Mouse (Mus musculus) limb, embryonic 10.5 days (tissue): ENCODE data around the gene Itk. TPM values are rescaled to one million over a fixed set of nuclear protein-coding genes. Genes with fewer than 3 reads are reported as not detected.
A peak's percentile ranks its signal among the peaks of the same experiment; 100 is the strongest.

Source experiments
- DNase-seq: peaks from one replicate; pipeline ENCODE4 v3.0.0-alpha.2; 2017; ENCODE audit warnings: low spot score
- H3K27ac ChIP-seq: fragments of 300-500 bp; sonication (generic); 2 replicates; pipeline ENCODE4 v1.5.1; 2016; ENCODE audit warnings: mild to moderate bottlenecking
- H3K27me3 ChIP-seq: fragments of 300-500 bp; sonication (generic); 2 replicates; pipeline ENCODE4 v1.6.1; 2016; ENCODE audit warnings: low read depth, mild to moderate bottlenecking; ENCODE audit not compliant: poor library complexity, severe bottlenecking
- H3K36me3 ChIP-seq: fragments of 300-500 bp; sonication (generic); 2 replicates; pipeline ENCODE4 v1.6.1; 2016; ENCODE audit warnings: mild to moderate bottlenecking, moderate library complexity
- H3K4me1 ChIP-seq: fragments of 300-500 bp; sonication (generic); 2 replicates; pipeline ENCODE4 v1.6.1; 2016
- H3K4me3 ChIP-seq: fragments of 300-500 bp; sonication (generic); 2 replicates; pipeline ENCODE4 v1.5.1; 2016; ENCODE audit warnings: mild to moderate bottlenecking, moderate library complexity
- H3K9me3 ChIP-seq: fragments of 300-500 bp; sonication (generic); replicated peaks from 2 replicates; pipeline ENCODE4 v1.6.1; 2016; ENCODE audit warnings: mild to moderate bottlenecking
- WGBS: fragments of 180-500 bp; shearing (Covaris S2); methylation state at CpG from one replicate; pipeline ENCODE4 v1.1.7; 2016; 5-methylcytosine and 5-hydroxymethylcytosine counted together
- polyA plus RNA-seq: library from polyadenylated mRNA; unstranded; fragments of >200 nt; fragmentation: Nextera tagmentation; extraction: Ambion mirVana; gene quantifications from 2 replicates; pipeline ENCODE4 v1.2.1, GENCODE M21; 2016

The Itk gene
- polyA plus RNA-seq, 1 experiment from 2014 or later, result not detected

- WGBS, result 92% methylated on average over 9 of the region's 9 CpGs
- H3K27me3 ChIP-seq, result no peaks in the 10 kb centered on the region
- peaks cover 8% of the 10 kb centered on the region for H3K4me1 ChIP-seq
- peaks cover 4% of the 10 kb centered on the region; the same call in 1 of the 2 replicates for H3K36me3 ChIP-seq
- H3K9me3 ChIP-seq, result no peaks in the 10 kb centered on the region
- no peak overlapping the region for H3K27ac ChIP-seq
- no peak for DNase-seq
- no peak overlapping the region for H3K4me3 ChIP-seq
These were observed 99.8 kb downstream of the Itk start for GRCm38 (mm10) chr11:46289561-46289960.

GRCm38 (mm10) chr11:46289022-46289421 is 100.3 kb downstream of the Itk start:
- peaks cover 8% of the 10 kb centered on the region for H3K4me1 ChIP-seq
- peaks cover 4% of the 10 kb centered on the region; the same call in 1 of the 2 replicates for H3K36me3 ChIP-seq
- no peak for DNase-seq
- no peaks in the 10 kb centered on the region for H3K27me3 ChIP-seq
- 91% methylated on average over 4 of the region's 4 CpGs for WGBS
- H3K4me3 ChIP-seq, result no peak overlapping the region
- no peaks in the 10 kb centered on the region for H3K9me3 ChIP-seq
- H3K27ac ChIP-seq, result no peak overlapping the region

GRCm38 (mm10) chr11:46288091-46288490 is 101.2 kb downstream of the Itk start:
- Histone ChIP-seq H3K36me3 (peaks cover 4% of the 10 kb centered on the region; the same call in 1 of the 2 replicates), H3K27me3 (no peaks in the 10 kb centered on the region), H3K4me1 (peaks cover 8% of the 10 kb centered on the region), H3K27ac (no peak overlapping the region), H3K4me3 (no peak overlapping the region), H3K9me3 (no peaks in the 10 kb centered on the region)
- 70% methylated on average over 5 of the region's 5 CpGs for WGBS
- no peak for DNase-seq

GRCm38 (mm10) chr11:46286803-46287202 is 102.5 kb downstream of the Itk start:
- Histone ChIP-seq H3K9me3 (no peaks in the 10 kb centered on the region), H3K4me3 (no peak overlapping the region), H3K27me3 (no peaks in the 10 kb centered on the region), H3K4me1 (peaks cover 8% of the 10 kb centered on the region), H3K27ac (no peak overlapping the region), H3K36me3 (peaks cover 8% of the 10 kb centered on the region; the same call in 1 of the 2 replicates)
- WGBS, result 84% methylated on average over 6 of the region's 6 CpGs
- no peak for DNase-seq

GRCm38 (mm10) chr11:46283800-46284199 is 105.5 kb downstream of the Itk start:
- Histone ChIP-seq H3K36me3 (peaks cover 15% of the 10 kb centered on the region; the same call in 1 of the 2 replicates), H3K27me3 (no peaks in the 10 kb centered on the region), H3K4me1 (no peaks in the 10 kb centered on the region), H3K9me3 (no peaks in the 10 kb centered on the region), H3K4me3 (no peak overlapping the region), H3K27ac (no peak overlapping the region)
- DNase-seq, result no peak
- 95% methylated on average over 6 of the region's 6 CpGs for WGBS

- 92% methylated on average over 5 of the region's 5 CpGs for WGBS
- no peak for DNase-seq
- Histone ChIP-seq H3K27me3 (no peaks in the 10 kb centered on the region), H3K4me1 (no peaks in the 10 kb centered on the region), H3K36me3 (peaks cover 12% of the 10 kb centered on the region; the same call in 1 of the 2 replicates), H3K27ac (no peak overlapping the region), H3K9me3 (no peaks in the 10 kb centered on the region), H3K4me3 (no peak overlapping the region)
These were observed 106.7 kb downstream of the Itk start for GRCm38 (mm10) chr11:46282612-46283011.

GRCm38 (mm10) chr11:46278709-46279108 is 110.6 kb downstream of the Itk start:
- Histone ChIP-seq H3K4me1 (no peaks in the 10 kb centered on the region; the same call in 1 of the 2 replicates), H3K27me3 (no peaks in the 10 kb centered on the region), H3K4me3 (no peak overlapping the region), H3K9me3 (no peaks in the 10 kb centered on the region), H3K36me3 (peaks cover 26% of the 10 kb centered on the region; the same call in 1 of the 2 replicates), H3K27ac (no peak overlapping the region)
- WGBS, result 94% methylated on average over 12 of the region's 12 CpGs
- DNase-seq, result no peak

- no peak overlapping the region for H3K27ac ChIP-seq
- H3K27me3 ChIP-seq, result no peaks in the 10 kb centered on the region
- H3K9me3 ChIP-seq, result no peaks in the 10 kb centered on the region
- DNase-seq, result no peak
- 82% methylated on average over 5 of the region's 5 CpGs for WGBS
- H3K36me3 ChIP-seq, result peaks cover 26% of the 10 kb centered on the region; the same call in 1 of the 2 replicates
- H3K4me3 ChIP-seq, result no peak overlapping the region
- no peaks in the 10 kb centered on the region; the same call in 1 of the 2 replicates for H3K4me1 ChIP-seq
These were observed 111.2 kb downstream of the Itk start for GRCm38 (mm10) chr11:46278140-46278539.

- Histone ChIP-seq H3K9me3 (no peaks in the 10 kb centered on the region), H3K4me3 (no peak overlapping the region), H3K27ac (no peak overlapping the region), H3K36me3 (peaks cover 23% of the 10 kb centered on the region; the same call in 1 of the 2 replicates), H3K4me1 (peaks cover 3% of the 10 kb centered on the region; the same call in 1 of the 2 replicates), H3K27me3 (no peaks in the 10 kb centered on the region)
- WGBS, result 45% methylated on average over 5 of the region's 5 CpGs
- peak; percentile 39 for DNase-seq
These were observed 112.5 kb downstream of the Itk start for GRCm38 (mm10) chr11:46276778-46277177.

- Histone ChIP-seq H3K4me1 (peaks cover 3% of the 10 kb centered on the region; the same call in 1 of the 2 replicates), H3K27me3 (no peaks in the 10 kb centered on the region), H3K4me3 (no peak overlapping the region), H3K27ac (no peak overlapping the region), H3K36me3 (peaks cover 20% of the 10 kb centered on the region; the same call in 1 of the 2 replicates), H3K9me3 (no peaks in the 10 kb centered on the region)
- no peak for DNase-seq
- WGBS, result 90% methylated on average over 8 of the region's 8 CpGs
These were observed 113.1 kb downstream of the Itk start for GRCm38 (mm10) chr11:46276168-46276567.

GRCm38 (mm10) chr11:46275302-46275701 is 114.0 kb downstream of the Itk start:
- H3K27me3 ChIP-seq, result no peaks in the 10 kb centered on the region
- 9% methylated on average over 6 of the region's 6 CpGs for WGBS
- peaks cover 20% of the 10 kb centered on the region; the same call in 1 of the 2 replicates for H3K36me3 ChIP-seq
- H3K4me1 ChIP-seq, result peaks cover 3% of the 10 kb centered on the region; the same call in 1 of the 2 replicates
- no peak overlapping the region for H3K27ac ChIP-seq
- H3K9me3 ChIP-seq, result no peaks in the 10 kb centered on the region
- H3K4me3 ChIP-seq, result no peak overlapping the region
- peak; percentile 82 for DNase-seq
